Mouse (Mus musculus) thymus, postnatal 36 days (tissue): ENCODE results near the gene Akap13.

Experiments
- DNase-seq, 2 experiments: peaks; one replicate each; pipeline ENCODE4 v3.0.0; 2022; ENCODE audit warnings: mixed read lengths in 2 of 2

The Akap13 gene

GRCm38 (mm10) chr7:75455223-75456151 lies at the start of gene Akap13:
Gene Akap13, plus strand, starts transcription at chr7:75455534.
- DNase-seq, result peak; percentile 98 to 99

- DNase-seq, result no peak
These were observed 44.7 kb upstream of the Akap13 start for GRCm38 (mm10) chr7:75410641-75411040.

GRCm38 (mm10) chr7:75411226-75411625 lies 44.1 kb upstream of the Akap13 start:
- no peak for DNase-seq

DNA sequence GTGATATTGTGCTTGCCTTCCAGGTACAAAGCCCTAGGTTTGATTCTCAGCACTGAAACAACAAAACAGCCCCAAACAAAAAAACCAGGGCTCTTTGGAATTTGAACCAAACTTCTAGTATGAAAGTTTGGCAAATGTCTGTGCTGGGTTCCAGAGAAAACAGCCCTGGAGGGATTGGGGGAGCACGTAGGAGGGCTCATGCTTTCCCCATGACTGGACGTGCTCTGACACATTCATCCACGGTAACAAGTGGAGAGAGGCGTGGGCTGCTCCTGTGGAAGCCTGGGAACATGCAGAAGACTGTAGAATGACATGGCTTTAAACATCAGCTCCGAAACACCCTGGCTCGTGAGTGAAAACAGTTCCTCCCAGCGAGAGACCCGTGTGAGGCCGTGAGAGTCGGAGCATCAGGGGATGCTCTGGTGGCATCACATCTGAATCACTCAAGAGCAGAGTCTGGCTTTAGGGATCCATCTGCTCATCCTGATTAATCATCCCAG lies 43.3 kb upstream of the Akap13 start:
- no peak for DNase-seq

GRCm38 (mm10) chr7:75412568-75412967 lies 42.8 kb upstream of the Akap13 start:
- no peak for DNase-seq

GRCm38 (mm10) chr7:75413903-75414302 lies 41.4 kb upstream of the Akap13 start:
- no peak for DNase-seq

- no peak for DNase-seq
These were observed 41.0 kb upstream of the Akap13 start for GRCm38 (mm10) chr7:75414316-75414715.

DNA sequence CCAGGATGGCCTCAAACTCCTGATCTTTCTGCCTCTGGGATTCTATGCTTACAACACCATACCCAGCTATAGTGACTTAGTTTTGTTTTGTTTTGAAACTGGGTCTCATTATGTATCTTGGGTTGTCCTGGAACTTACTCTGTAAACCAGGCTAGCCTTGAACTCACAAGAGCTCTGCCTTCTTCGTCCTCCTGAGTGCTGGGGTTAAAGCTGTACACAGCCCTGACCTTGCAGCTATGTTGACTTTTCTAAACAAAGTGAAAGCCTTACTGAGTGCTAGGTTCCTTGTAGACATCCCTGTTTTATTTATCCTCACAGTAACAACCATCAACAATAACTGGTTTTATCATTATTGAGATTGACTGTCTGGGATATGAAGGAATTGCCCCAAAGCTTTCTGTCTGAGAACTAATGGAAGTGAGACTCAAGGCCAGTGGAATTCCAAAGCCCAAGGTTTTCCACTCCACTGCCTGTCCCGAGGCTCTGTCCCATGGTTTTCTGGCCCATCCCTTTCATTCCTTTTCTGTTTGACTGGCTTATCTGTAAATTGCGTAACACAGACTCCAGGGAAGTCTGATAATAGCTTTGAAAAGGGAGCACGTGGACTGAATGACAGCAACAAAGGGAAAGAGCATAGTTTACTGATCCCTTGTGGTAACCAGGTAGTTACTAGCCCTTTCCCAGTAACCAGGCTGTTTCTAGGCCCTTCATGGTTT lies 40.0 kb upstream of the Akap13 start:
- DNase-seq, result no peak

DNA sequence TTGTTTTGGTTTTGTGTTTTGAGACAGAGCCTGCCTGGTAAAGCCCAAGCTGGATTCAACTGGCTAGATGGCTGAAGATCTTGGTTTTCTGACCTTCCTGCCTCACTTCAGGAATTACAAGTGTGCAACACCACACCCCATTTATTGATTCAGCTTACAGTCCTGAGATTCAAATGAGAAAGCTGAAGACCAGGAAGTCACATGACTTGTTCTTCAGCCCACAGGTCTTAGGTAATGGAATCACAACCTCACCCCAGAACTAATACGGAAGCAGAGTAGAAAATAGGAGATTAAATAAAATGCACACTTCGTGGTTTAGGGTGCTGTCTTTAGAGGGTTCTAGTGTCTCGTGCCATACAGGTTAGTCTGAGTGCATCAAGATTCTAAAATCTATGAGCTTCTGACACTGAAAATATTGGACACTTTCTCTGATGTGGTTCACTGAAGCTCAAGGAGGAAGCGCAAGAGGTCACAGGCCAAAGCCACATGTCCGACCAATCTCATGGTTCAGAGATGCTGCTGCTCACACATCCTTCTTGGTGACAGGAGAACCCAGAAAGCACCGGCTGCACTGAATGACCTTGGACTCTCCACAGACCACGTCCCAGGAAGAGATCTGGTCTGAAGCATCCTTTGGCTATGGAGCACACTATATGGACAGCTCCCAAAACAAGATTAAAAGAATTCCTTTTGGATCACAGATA lies 39.3 kb upstream of the Akap13 start:
- no peak for DNase-seq

DNA sequence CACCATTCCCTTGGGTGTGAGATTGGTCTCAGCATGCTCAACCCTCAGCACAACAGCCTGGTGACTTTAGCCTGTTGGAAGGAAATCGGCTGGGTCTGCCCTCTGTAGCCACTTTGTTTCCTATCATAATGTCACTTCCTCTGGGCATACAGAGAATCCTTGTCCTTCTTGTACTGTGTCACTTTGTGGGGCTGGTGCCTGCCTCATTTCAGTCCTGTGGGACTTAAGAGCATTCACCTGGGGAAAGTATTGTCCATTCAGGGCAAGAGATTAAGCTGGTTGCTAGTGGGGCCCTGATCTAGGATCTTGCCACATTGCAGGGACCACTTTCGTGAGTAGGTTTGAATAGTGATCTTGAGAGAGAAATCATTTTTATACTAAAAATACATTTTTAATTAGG lies 34.4 kb upstream of the Akap13 start:
- DNase-seq, result no peak

- no peak for DNase-seq
These were observed 31.2 kb upstream of the Akap13 start for GRCm38 (mm10) chr7:75424121-75424520.

DNA sequence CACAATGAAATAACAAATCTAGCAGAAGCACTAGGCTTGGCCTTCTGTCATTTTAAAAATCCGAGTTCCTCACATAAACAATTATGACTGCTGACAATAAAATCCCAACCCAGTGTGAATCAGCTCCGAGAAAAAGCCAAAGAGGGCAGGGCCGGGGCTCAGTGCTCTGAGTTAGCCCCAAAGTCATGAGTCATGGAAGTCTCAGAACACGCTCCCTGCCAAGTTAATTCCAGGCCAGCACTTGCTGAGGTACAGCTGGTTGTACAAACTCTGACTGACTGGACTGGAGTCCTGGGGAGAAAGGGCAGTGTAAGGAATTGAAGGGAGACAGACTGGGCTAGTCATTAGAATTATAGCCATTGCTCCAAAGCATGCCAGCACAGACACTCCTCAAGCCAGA lies 28.0 kb upstream of the Akap13 start:
- DNase-seq, result no peak

DNA sequence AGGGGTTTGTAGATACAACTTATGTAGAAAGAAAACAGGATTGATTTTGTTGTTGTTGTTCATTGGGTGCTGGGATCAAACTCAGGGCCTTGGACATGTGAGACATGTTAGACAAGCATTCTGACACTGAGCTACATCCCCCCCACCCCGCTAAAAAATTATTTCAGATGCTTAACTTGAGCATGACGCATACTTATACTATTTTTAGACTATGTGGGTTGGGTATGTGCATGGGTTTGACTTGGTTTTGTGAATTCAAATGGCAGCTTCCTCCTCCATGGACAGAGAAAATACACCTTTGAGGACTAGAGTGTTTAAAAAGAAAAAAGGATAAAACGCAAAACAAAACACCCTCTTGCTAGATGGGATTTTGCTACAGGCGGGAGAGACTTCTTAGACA lies 26.4 kb upstream of the Akap13 start:
- no peak for DNase-seq

DNA sequence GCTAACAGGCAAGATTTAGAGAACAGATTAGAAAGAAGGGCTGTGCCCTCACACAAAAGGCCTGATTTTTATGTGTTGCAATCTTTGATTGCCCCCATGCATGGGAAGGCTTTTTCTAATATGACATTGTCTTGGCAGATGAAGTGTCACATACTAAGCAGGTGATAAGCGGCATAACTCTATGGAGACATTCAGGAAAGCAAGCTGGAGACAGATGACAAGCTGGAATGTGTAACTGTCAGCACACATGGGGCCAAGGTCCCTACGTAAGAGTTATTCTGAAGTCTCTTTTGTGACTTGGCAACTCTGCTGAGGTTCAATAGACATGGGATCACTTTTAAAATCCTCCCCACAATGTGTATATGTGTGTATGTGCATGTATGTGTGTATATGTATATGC lies 24.8 kb upstream of the Akap13 start:
- DNase-seq, result no peak

GRCm38 (mm10) chr7:75431043-75431442 lies 24.3 kb upstream of the Akap13 start:
- DNase-seq, result no peak

DNA sequence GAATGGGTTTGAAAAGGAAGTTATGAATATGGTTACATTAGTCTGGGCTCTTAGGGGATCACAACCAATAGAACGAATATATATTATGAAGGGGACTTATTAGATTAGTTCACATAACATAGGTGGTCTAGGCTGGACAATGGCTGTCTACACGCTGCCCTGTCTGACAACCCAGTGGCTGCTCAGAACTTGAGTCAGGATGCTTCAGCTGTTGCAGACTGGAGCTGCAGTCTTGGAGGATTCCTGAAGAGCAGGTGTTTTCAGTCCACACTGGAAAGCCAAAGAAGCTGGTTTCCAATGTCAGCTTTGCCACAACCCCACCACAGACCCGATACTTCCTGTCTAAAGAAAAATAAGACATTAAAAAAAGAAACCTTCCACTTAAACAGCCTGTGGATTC lies 23.3 kb upstream of the Akap13 start:
- no peak for DNase-seq

DNA sequence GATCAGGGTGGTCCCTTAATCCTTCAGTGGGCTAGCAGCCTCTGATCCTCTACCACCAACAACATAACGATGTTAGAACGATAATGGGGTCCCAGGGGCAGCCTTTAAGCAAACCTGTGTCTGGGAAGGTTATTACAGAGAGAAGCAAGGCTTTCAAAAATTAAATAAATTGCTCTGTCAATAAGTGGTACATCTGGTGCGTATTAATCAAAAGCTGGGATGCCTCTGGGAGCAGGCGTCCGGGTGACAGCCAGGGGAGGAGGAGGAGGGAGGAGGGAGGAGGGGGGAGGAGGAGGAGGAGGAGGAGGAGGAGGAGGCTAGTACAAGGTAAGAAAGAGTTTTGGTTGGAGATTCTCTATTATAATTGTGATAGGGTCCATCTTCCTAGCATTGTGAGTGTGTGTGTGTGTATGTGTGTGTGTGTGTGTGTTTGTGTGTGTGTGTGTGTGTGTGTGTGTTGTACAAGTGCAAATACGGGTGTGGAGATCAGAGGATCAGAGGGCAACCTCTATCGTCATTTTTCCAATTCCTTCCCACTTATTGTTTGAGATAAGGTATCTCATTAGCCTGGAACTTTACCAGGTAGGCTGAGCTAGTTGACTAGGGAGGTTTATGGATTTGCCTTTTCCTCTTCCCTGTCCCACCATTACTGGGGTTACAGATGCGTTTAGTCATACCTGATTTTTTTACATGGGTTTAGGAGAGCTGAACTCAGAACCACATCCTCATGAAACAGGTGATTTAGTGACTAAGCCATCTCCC lies 18.7 kb upstream of the Akap13 start:
- no peak for DNase-seq

- no peak for DNase-seq
These were observed 15.8 kb upstream of the Akap13 start for GRCm38 (mm10) chr7:75439570-75439969.

DNA sequence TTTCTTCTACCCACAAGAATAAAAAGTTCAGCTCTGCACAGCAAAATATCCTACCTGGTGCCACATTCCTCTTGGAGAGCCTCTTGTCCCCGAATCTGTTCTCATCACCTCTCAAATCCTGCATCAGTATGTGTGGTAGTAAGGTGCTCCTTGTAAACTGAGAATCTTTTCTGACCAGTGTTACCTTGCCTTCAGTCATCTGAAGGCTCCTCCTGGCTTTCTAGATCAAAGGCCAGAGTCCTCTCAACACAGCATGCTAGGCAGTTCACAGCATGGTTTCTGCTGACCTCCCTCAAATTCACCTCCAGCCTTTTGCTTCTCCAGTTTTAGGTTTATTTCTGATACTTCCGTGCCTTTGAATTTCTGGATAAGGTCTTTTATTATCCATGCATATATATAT lies 15.1 kb upstream of the Akap13 start:
- no peak for DNase-seq

DNA sequence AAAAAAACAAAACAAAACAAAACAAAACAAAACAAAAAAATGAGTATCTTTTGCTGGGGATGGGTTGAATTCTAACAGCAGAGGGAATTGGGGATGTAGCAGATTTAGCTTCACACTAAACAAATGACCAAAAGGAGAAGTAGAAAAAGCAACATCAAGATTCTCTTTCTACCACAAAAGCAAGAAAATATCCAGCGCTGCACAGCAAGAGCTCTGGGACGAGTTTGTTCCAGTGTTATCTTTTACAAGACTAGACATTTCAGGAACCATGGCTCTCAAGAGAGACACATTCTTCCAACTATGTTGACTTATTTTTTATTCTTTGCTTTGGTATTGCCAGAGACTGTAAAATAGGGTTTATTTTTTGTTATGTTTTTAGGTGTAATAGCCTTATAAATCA lies 13.4 kb upstream of the Akap13 start:
- DNase-seq, result no peak

- DNase-seq, result no peak
These were observed 986 bp downstream of the Akap13 start for GRCm38 (mm10) chr7:75456152-75456888.

DNA sequence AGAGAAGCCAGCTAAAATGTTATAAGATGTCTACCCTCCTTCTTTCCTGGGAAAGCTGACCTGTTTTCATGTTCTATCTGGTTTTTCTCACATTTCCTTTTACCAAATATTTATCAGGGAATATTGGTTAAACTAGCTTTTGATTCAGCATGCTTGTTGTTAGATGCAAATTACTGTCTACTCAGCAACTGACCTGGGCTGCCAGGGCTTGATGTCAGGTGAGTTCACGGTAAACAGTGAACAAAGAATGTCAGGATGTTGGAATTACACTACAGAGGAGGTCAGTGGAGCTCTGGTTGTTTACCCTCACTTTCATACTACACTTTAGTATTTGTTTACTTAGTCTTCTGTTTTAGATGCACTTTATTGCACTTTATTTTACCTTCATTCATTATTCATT lies 5.0 kb downstream of the Akap13 start:
- no peak for DNase-seq
